Mouse (Mus musculus): ENCODE results near the gene Tedc1. TPM values are rescaled to one million over a fixed set of nuclear protein-coding genes. Genes with fewer than 3 reads are reported as not detected.
A peak's percentile ranks its signal among the peaks of the same experiment; 100 is the strongest.

The Tedc1 gene
- polyA plus RNA-seq, 1 experiment from 2014 or later: 24.2 TPM

- DNase-seq (ENCODE audit: low spot score) (peak; percentile 82), ATAC-seq (replicated peaks; ENCODE audit: low FRiP score, low TSS enrichment, low read depth) (peak; percentile 0; the same call in 1 of the 2 replicates)
- WGBS: 5% methylated on average over 32 of the region's 32 CpGs
- Histone ChIP-seq H3K36me3 (ENCODE audit: control insufficient read depth, insufficient read depth, low read length) (no peaks in the 10 kb centered on the region; the same call in 1 of the 2 replicates), H3K9ac (ENCODE audit: low read length) (peak overlapping the region; percentile 43), H3K4me1 (replicated peaks; ENCODE audit: control insufficient read depth, insufficient read depth, low read length) (peaks cover 21% of the 10 kb centered on the region), H3K27me3 (replicated peaks; ENCODE audit: control insufficient read depth, insufficient read depth, low read length) (peaks cover 14% of the 10 kb centered on the region), H3K27ac (ENCODE audit: low read depth) (peak overlapping the region; percentile 68), H3K4me3 (ENCODE audit: low read depth, low read length) (peak overlapping the region; percentile 35), H3K4me2 (ENCODE audit: low read length) (peak overlapping the region; percentile 66), H3K9me3 (ENCODE audit: control insufficient read depth, low read length) (no peaks in the 10 kb centered on the region)
Measured at GRCm38 (mm10) chr12:113155076-113155771, 997 bp upstream of the Tedc1 start.

GRCm38 (mm10) chr12:113156540-113156929, 314 bp downstream of the Tedc1 start:
- ATAC-seq (replicated peaks; ENCODE audit: low FRiP score, low TSS enrichment, low read depth) (peak; percentile 32; the same call in 1 of the 2 replicates), DNase-seq (ENCODE audit: low spot score) (no peak)
- Histone ChIP-seq H3K9me3 (ENCODE audit: control insufficient read depth, low read length) (no peaks in the 10 kb centered on the region), H3K9ac (ENCODE audit: low read length) (peak overlapping the region; percentile 51), H3K27me3 (replicated peaks; ENCODE audit: control insufficient read depth, insufficient read depth, low read length) (0 out of 2 replicates have a peak, but pooled peaks cover 9% of the 10 kb centered on the region), H3K27ac (ENCODE audit: low read depth) (peak overlapping the region; percentile 64; the same call in 1 of the 2 replicates), H3K36me3 (ENCODE audit: control insufficient read depth, insufficient read depth, low read length) (peaks cover 4% of the 10 kb centered on the region), H3K4me1 (replicated peaks; ENCODE audit: control insufficient read depth, insufficient read depth, low read length) (peaks cover 17% of the 10 kb centered on the region), H3K4me2 (ENCODE audit: low read length) (peak overlapping the region; percentile 89), H3K4me3 (ENCODE audit: low read depth, low read length) (peak overlapping the region; percentile 69)
- WGBS: 1% methylated on average over 23 of the region's 23 CpGs

- ATAC-seq (replicated peaks; ENCODE audit: low FRiP score, low TSS enrichment, low read depth): no peak
- WGBS: 27% methylated on average over 8 of the region's 8 CpGs
Measured at GRCm38 (mm10) chr12:113157002-113157401, 781 bp downstream of the Tedc1 start.

GRCm38 (mm10) chr12:113157521-113157920, 1.3 kb downstream of the Tedc1 start:
- Histone ChIP-seq H3K4me3 (ENCODE audit: low read depth, low read length) (no peak overlapping the region), H3K27me3 (replicated peaks; ENCODE audit: control insufficient read depth, insufficient read depth, low read length) (no peaks in the 10 kb centered on the region), H3K9me3 (ENCODE audit: control insufficient read depth, low read length) (no peaks in the 10 kb centered on the region), H3K4me2 (ENCODE audit: low read length) (peak overlapping the region; percentile 89), H3K36me3 (ENCODE audit: control insufficient read depth, insufficient read depth, low read length) (peaks cover 10% of the 10 kb centered on the region), H3K9ac (ENCODE audit: low read length) (no peak overlapping the region), H3K4me1 (replicated peaks; ENCODE audit: control insufficient read depth, insufficient read depth, low read length) (peaks cover 11% of the 10 kb centered on the region), H3K27ac (ENCODE audit: low read depth) (no peak overlapping the region)
- 81% methylated on average over 8 of the region's 8 CpGs for WGBS
- ATAC-seq (replicated peaks; ENCODE audit: low FRiP score, low TSS enrichment, low read depth) (no peak), DNase-seq (ENCODE audit: low spot score) (no peak)

More at GRCm38 (mm10) chr12:113157002-113157401, 781 bp downstream of the Tedc1 start:
- peaks cover 13% of the 10 kb centered on the region for H3K4me1 ChIP-seq (replicated peaks; ENCODE audit: control insufficient read depth, insufficient read depth, low read length)
- H3K27me3 ChIP-seq (replicated peaks; ENCODE audit: control insufficient read depth, insufficient read depth, low read length): 0 out of 2 replicates have a peak, but pooled peaks cover 4% of the 10 kb centered on the region
- H3K4me3 ChIP-seq (ENCODE audit: low read depth, low read length): peak overlapping the region; percentile 69
- DNase-seq (ENCODE audit: low spot score): no peak
- peak overlapping the region; percentile 89 for H3K4me2 ChIP-seq (ENCODE audit: low read length)
- H3K9me3 ChIP-seq (ENCODE audit: control insufficient read depth, low read length): no peaks in the 10 kb centered on the region
- H3K36me3 ChIP-seq (ENCODE audit: control insufficient read depth, insufficient read depth, low read length): peaks cover 8% of the 10 kb centered on the region
- peak overlapping the region; percentile 51 for H3K9ac ChIP-seq (ENCODE audit: low read length)
- H3K27ac ChIP-seq (ENCODE audit: low read depth): no peak overlapping the region

- H3K4me1 ChIP-seq (replicated peaks; ENCODE audit: control insufficient read depth, insufficient read depth, low read length): peaks cover 11% of the 10 kb centered on the region
- H3K4me2 ChIP-seq (ENCODE audit: low read length): no peak overlapping the region
- no peaks in the 10 kb centered on the region for H3K9me3 ChIP-seq (ENCODE audit: control insufficient read depth, low read length)
- ATAC-seq (replicated peaks; ENCODE audit: low FRiP score, low TSS enrichment, low read depth) (no peak), DNase-seq (ENCODE audit: low spot score) (no peak)
- WGBS: 92% methylated on average over 8 of the region's 8 CpGs
- peaks cover 14% of the 10 kb centered on the region for H3K36me3 ChIP-seq (ENCODE audit: control insufficient read depth, insufficient read depth, low read length)
- no peaks in the 10 kb centered on the region for H3K27me3 ChIP-seq (replicated peaks; ENCODE audit: control insufficient read depth, insufficient read depth, low read length)
- H3K9ac ChIP-seq (ENCODE audit: low read length): no peak overlapping the region
- H3K27ac ChIP-seq (ENCODE audit: low read depth): no peak overlapping the region
- H3K4me3 ChIP-seq (ENCODE audit: low read depth, low read length): no peak overlapping the region
Measured at GRCm38 (mm10) chr12:113157971-113158370, 1.8 kb downstream of the Tedc1 start.

GRCm38 (mm10) chr12:113163561-113164006, 7.4 kb downstream of the Tedc1 start:
- Histone ChIP-seq H3K27me3 (replicated peaks; ENCODE audit: control insufficient read depth, insufficient read depth, low read length) (no peaks in the 10 kb centered on the region), H3K4me2 (ENCODE audit: low read length) (no peak overlapping the region), H3K4me3 (ENCODE audit: low read depth, low read length) (no peak overlapping the region), H3K27ac (ENCODE audit: low read depth) (peak overlapping the region; percentile 43; the same call in 1 of the 2 replicates), H3K36me3 (ENCODE audit: control insufficient read depth, insufficient read depth, low read length) (peaks cover 26% of the 10 kb centered on the region), H3K9ac (ENCODE audit: low read length) (no peak overlapping the region), H3K4me1 (replicated peaks; ENCODE audit: control insufficient read depth, insufficient read depth, low read length) (no peaks in the 10 kb centered on the region), H3K9me3 (ENCODE audit: control insufficient read depth, low read length) (no peaks in the 10 kb centered on the region)
- DNase-seq (ENCODE audit: low spot score) (no peak), ATAC-seq (replicated peaks; ENCODE audit: low FRiP score, low TSS enrichment, low read depth) (peak; percentile 18; the same call in 1 of the 2 replicates)
- WGBS: 85% methylated on average over 11 of the region's 11 CpGs

- H3K36me3 ChIP-seq (ENCODE audit: control insufficient read depth, insufficient read depth, low read length): peaks cover 10% of the 10 kb centered on the region
- DNase-seq (ENCODE audit: low spot score) (no peak), ATAC-seq (replicated peaks; ENCODE audit: low FRiP score, low TSS enrichment, low read depth) (no peak)
- 75% methylated on average over 9 of the region's 9 CpGs for WGBS
- no peaks in the 10 kb centered on the region for H3K27me3 ChIP-seq (replicated peaks; ENCODE audit: control insufficient read depth, insufficient read depth, low read length)
- no peaks in the 10 kb centered on the region for H3K4me1 ChIP-seq (replicated peaks; ENCODE audit: control insufficient read depth, insufficient read depth, low read length)
- no peak overlapping the region for H3K4me3 ChIP-seq (ENCODE audit: low read depth, low read length)
- no peak overlapping the region for H3K9ac ChIP-seq (ENCODE audit: low read length)
- H3K4me2 ChIP-seq (ENCODE audit: low read length): no peak overlapping the region
- H3K9me3 ChIP-seq (ENCODE audit: control insufficient read depth, low read length): no peaks in the 10 kb centered on the region
- no peak overlapping the region for H3K27ac ChIP-seq (ENCODE audit: low read depth)
Measured at GRCm38 (mm10) chr12:113168031-113168536, 11.9 kb downstream of the Tedc1 start.

- H3K27ac ChIP-seq (ENCODE audit: low read depth): no peak overlapping the region
- H3K9ac ChIP-seq (ENCODE audit: low read length): no peak overlapping the region
- no peak overlapping the region for H3K4me3 ChIP-seq (ENCODE audit: low read depth, low read length)
- H3K4me1 ChIP-seq (replicated peaks; ENCODE audit: control insufficient read depth, insufficient read depth, low read length): no peaks in the 10 kb centered on the region
- no peak overlapping the region for H3K4me2 ChIP-seq (ENCODE audit: low read length)
- 85% methylated on average over 18 of the region's 18 CpGs for WGBS
- H3K27me3 ChIP-seq (replicated peaks; ENCODE audit: control insufficient read depth, insufficient read depth, low read length): no peaks in the 10 kb centered on the region
- ATAC-seq (replicated peaks; ENCODE audit: low FRiP score, low TSS enrichment, low read depth): no peak
- H3K36me3 ChIP-seq (ENCODE audit: control insufficient read depth, insufficient read depth, low read length): no peaks in the 10 kb centered on the region
- H3K9me3 ChIP-seq (ENCODE audit: control insufficient read depth, low read length): no peaks in the 10 kb centered on the region
- no peak for DNase-seq (ENCODE audit: low spot score)
Measured at GRCm38 (mm10) chr12:113176960-113177725, 20.9 kb downstream of the Tedc1 start.
